Mouse (Mus musculus) spleen, postnatal 0 days (tissue): ENCODE measurements around the gene Olfr1138. TPM values are rescaled to one million over a fixed set of nuclear protein-coding genes. Genes with fewer than 3 reads are reported as not detected.

Source experiments
- polyA plus RNA-seq: library from polyadenylated mRNA; unstranded; fragments of >200 nt; fragmentation: Nextera tagmentation; extraction: Ambion mirVana; gene quantifications from 2 replicates; pipeline ENCODE4 v1.2.1, GENCODE M21; 2015

The Olfr1138 gene
- not detected in 2 replicates for polyA plus RNA-seq

DNA sequence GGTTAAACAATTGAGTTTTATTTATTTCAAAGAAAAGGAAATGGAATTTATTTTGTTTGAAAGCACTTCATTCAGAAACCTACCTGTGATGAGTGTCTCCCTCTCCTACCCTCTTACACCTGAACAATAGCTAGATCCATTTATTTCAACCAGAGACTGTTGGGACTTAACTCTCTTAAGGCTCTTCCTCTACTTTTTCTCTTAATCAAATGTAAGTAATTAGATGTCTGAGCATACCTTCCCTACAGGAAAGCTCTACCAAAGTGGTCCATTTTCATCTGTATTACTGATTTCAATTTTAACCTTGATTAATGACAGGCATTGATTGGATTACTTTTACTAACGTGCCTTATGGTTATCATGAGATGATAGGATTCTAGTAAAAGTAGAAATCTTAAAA lies at the start of gene Olfr1138:
Gene Olfr1138, minus strand, starts transcription at position 101 of the 400 bp plus-strand sequence.

DNA sequence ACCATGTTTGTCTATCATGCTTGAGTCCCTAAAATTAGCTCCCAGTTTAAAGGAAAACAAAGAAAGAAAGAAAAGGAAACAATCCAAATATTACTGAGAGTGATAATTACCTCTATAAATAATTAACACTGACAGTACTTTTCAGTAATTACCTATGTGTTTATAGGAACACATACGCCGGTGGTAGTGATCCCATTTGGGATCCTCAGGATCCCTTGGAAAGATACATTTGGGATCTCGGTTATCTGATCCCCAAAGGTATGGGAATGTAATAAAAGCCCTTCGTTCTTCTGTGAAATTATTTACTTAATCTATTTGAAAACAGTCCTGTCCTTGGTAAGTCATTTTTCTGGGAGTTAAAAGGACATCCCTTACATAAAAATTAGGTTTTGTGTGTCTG lies 39.4 kb upstream of the Olfr1138 start, which contains the start of gene Olfr152:
Gene Olfr152, plus strand, starts transcription at position 301 of the 400 bp plus-strand sequence.

DNA sequence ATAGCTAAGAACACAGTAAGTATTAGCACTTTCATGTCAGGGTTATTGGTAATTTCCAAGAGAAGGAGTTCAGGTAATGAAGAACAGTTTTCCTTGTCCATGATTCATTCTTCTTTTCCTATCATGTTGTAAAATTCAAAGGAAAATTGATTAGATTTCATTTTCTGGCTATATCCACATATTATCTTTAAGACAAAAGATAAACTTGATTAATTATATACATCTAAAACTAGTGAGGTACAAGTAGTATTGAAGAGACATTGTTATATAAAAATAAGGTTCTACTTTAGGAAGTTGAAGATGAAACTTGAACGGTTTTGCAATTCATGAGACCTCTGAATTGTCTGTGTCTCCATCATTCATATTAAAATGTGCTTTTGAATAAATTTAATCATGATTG lies 14.1 kb upstream of the Olfr1138 start, which contains the start of gene Olfr1141:
Gene Olfr1141, minus strand, starts transcription at position 101 of the 400 bp plus-strand sequence.

DNA sequence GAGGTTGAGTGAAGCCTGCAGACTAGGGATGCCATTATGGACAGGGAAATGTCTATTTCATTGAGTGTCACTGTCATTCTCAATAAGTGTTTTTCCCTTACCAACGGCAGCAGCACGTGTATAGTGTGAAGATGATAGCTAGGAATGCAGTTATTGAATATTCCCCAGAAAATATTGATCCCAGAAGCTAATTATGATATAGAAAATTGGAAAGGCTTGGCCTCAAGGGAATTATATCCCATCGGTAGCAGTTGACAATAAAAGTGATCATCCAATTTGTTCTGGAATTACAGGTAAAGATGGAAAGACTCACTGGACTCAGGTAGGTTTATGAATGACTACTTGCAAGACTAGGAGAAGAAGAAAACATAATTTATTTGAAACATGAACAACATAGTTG lies 3.7 kb upstream of the Olfr1138 start, which contains the start of gene Olfr1140:
Gene Olfr1140, plus strand, starts transcription at position 301 of the 400 bp plus-strand sequence.

DNA sequence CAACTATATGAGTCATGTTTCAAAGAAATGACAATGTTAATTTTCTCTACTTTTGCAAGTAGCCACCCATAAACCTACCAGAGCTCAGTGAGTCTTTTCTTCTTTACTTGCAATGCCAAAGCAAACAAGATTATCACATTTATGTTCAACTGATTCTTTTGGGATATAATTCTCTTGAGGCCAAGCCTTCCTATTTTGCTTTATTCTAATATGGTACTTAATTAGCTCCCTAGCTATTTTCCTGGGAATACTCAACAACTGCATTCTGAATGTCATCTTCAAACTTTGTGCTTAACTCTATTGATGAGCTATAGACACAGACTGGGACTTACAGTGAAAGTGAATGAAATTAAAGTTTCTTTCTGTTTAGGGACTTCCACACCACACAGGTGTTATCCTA lies 26.7 kb downstream of the Olfr1138 start, which contains the start of gene Olfr1137:
Gene Olfr1137, minus strand, starts transcription at position 101 of the 400 bp plus-strand sequence.

DNA sequence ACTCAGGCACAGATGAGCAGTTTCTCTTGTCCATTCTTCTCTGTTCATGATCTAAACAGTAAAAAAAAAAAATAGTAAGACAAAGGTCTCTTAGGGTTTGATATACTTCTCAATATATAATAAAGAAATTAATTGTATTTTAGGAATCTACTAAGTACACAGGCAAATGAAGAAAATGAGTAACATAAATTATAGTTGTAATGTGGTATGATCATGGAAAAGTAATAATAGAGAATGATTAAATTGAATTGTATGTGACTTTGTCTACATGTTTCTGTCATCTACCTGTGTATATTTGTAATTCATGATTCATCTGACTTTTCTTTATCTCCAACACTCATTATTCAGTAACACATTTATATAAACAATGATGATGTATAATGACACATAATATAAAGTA lies 45.9 kb downstream of the Olfr1138 start, which contains the start of gene Olfr1136:
Gene Olfr1136, minus strand, starts transcription at position 101 of the 400 bp plus-strand sequence.

Other genes starting within 250 kb of the Olfr1138 start
- not detected in 2 replicates for gene Pramel7, start 242.9 kb downstream of the Olfr1138 start, polyA plus RNA-seq
- gene Pramel6, start 233.4 kb downstream of the Olfr1138 start, polyA plus RNA-seq, result not detected in 2 replicates
- gene Olfr153, start 208.2 kb downstream of the Olfr1138 start, polyA plus RNA-seq, result not detected in 2 replicates
- gene Olfr1128, start 194.4 kb downstream of the Olfr1138 start, polyA plus RNA-seq, result not detected in 2 replicates
- gene Olfr1129, start 166.1 kb downstream of the Olfr1138 start, polyA plus RNA-seq, result not detected in 2 replicates
- not detected in 2 replicates for gene Olfr1130, start 133.8 kb downstream of the Olfr1138 start, polyA plus RNA-seq
- not detected in 2 replicates for gene Olfr1131, start 112.9 kb downstream of the Olfr1138 start, polyA plus RNA-seq
- not detected in 2 replicates for gene Olfr1132, start 102.4 kb downstream of the Olfr1138 start, polyA plus RNA-seq
- not detected in 2 replicates for gene Olfr1133, start 92.6 kb downstream of the Olfr1138 start, polyA plus RNA-seq
- not detected in 2 replicates for gene Olfr1134, start 81.5 kb downstream of the Olfr1138 start, polyA plus RNA-seq
- gene Olfr1135, start 66.3 kb downstream of the Olfr1138 start, polyA plus RNA-seq, result not detected in 2 replicates
- gene Olfr1136, start 46.0 kb downstream of the Olfr1138 start, polyA plus RNA-seq, result not detected in 2 replicates
- gene Olfr1137, start 26.8 kb downstream of the Olfr1138 start, polyA plus RNA-seq, result not detected in 2 replicates
- gene Olfr1140, start 3.8 kb upstream of the Olfr1138 start, polyA plus RNA-seq, result not detected in 2 replicates
- gene Olfr1141, start 14.0 kb upstream of the Olfr1138 start, polyA plus RNA-seq, result not detected in 2 replicates
- gene Olfr152, start 39.5 kb upstream of the Olfr1138 start, polyA plus RNA-seq, result not detected in 2 replicates
- gene Olfr1143, start 60.6 kb upstream of the Olfr1138 start, polyA plus RNA-seq, result not detected in 2 replicates
- not detected in 2 replicates for gene Olfr1145, start 69.8 kb upstream of the Olfr1138 start, polyA plus RNA-seq
- gene Olfr1148, start 90.6 kb upstream of the Olfr1138 start, polyA plus RNA-seq, result not detected in 2 replicates
- not detected in 2 replicates for gene Olfr1150-ps1, start 104.0 kb upstream of the Olfr1138 start, polyA plus RNA-seq
- not detected in 2 replicates for gene Olfr1151, start 115.9 kb upstream of the Olfr1138 start, polyA plus RNA-seq
- 0.02 TPM in 1 of 2 replicates, not detected in the other for gene Olfr1152, start 126.5 kb upstream of the Olfr1138 start, polyA plus RNA-seq
- not detected in 2 replicates for gene Olfr1153, start 155.0 kb upstream of the Olfr1138 start, polyA plus RNA-seq
- not detected in 2 replicates for gene Olfr1154, start 165.2 kb upstream of the Olfr1138 start, polyA plus RNA-seq
- gene Olfr1155, start 205.2 kb upstream of the Olfr1138 start, polyA plus RNA-seq, result not detected in 2 replicates
- not detected in 2 replicates for gene Olfr1156, start 213.1 kb upstream of the Olfr1138 start, polyA plus RNA-seq
- gene Olfr1157, start 228.3 kb upstream of the Olfr1138 start, polyA plus RNA-seq, result not detected in 2 replicates
- gene Olfr74, start 234.7 kb upstream of the Olfr1138 start, polyA plus RNA-seq, result not detected in 2 replicates